Mouse (Mus musculus): ENCODE measurements around the gene Pla2g4f. TPM values are rescaled to one million over a fixed set of nuclear protein-coding genes. Genes with fewer than 3 reads are reported as not detected.

Gene Pla2g4f
- not detected in 2 replicates for polyA plus RNA-seq (2014; fragmentation: Nextera tagmentation; extraction: Ambion mirVana)

- Histone ChIP-seq H3K36me3 (ENCODE audit: control insufficient read depth, insufficient read depth, low read length) (no peaks in the 10 kb centered on the region), H3K9ac (ENCODE audit: low read length) (no peak within 1 kb of the TSS), H3K27ac (replicated peaks; ENCODE audit: low read depth, low read length) (no peak within 1 kb of the TSS), H3K27me3 (ENCODE audit: control insufficient read depth, insufficient read depth, low read length) (no peaks in the 10 kb centered on the region), H3K4me1 (ENCODE audit: control insufficient read depth, insufficient read depth, low read length) (no peaks in the 10 kb centered on the region), H3K4me3 (ENCODE audit: low read depth, low read length) (no peak within 1 kb of the TSS), H3K9me3 (ENCODE audit: control insufficient read depth, low read length) (no peaks in the 10 kb centered on the region), H3K4me2 (ENCODE audit: low read depth, severe bottlenecking) (no peak within 1 kb of the TSS)
- WGBS = 44% methylated on average over 3 of the region's 3 CpGs
- no peak for ATAC-seq (ENCODE audit: insufficient number of reproducible peaks, low FRiP score, low TSS enrichment, low read depth)
- DNase-seq (ENCODE audit: low spot score) = no peak
These were observed at the start of gene Pla2g4f for GRCm38 (mm10) chr2:120313976-120314375. Gene Pla2g4f (minus strand): TSS chr2:120314165.

DNA sequence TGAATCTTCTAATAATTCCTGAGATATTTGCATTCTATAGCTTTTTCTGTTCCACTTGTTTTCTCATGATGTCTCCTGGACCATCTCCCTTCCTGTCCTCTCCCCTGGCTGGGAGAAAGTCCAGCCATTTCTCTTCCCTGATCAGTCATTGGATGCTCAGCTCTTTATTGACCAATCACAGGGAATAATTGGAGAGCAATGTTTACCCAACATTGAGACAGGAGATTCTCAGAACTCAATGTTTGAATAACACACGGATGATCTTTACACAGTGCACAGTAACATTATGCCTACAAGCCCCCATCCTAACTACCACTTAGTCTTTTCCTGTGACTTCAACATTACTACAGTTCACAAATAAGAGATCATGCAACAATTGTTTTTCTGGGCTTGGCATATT lies 46.5 kb upstream of the Pla2g4f start:
- DNase-seq (ENCODE audit: low spot score) = no peak
- no peak for ATAC-seq (ENCODE audit: insufficient number of reproducible peaks, low FRiP score, low TSS enrichment, low read depth)
- no peaks in the 10 kb centered on the region for H3K27me3 ChIP-seq (ENCODE audit: control insufficient read depth, insufficient read depth, low read length)
- WGBS = 83% methylated on average over 1 of the region's 1 CpGs
- no peak overlapping the region for H3K4me2 ChIP-seq (ENCODE audit: low read depth, severe bottlenecking)
- no peaks in the 10 kb centered on the region for H3K4me1 ChIP-seq (ENCODE audit: control insufficient read depth, insufficient read depth, low read length)
- no peaks in the 10 kb centered on the region for H3K9me3 ChIP-seq (ENCODE audit: control insufficient read depth, low read length)
- H3K36me3 ChIP-seq (ENCODE audit: control insufficient read depth, insufficient read depth, low read length) = peaks cover 9% of the 10 kb centered on the region; the same call in 1 of the 2 replicates
- H3K9ac ChIP-seq (ENCODE audit: low read length) = no peak overlapping the region
- H3K27ac ChIP-seq (replicated peaks; ENCODE audit: low read depth, low read length) = no peak overlapping the region
- H3K4me3 ChIP-seq (ENCODE audit: low read depth, low read length) = no peak overlapping the region

GRCm38 (mm10) chr2:120352682-120353646 lies 39.0 kb upstream of the Pla2g4f start, which contains the start of gene Vps39:
Gene Vps39 (minus strand): TSS chr2:120353137.
- WGBS = 11% methylated on average over 44 of the region's 44 CpGs
- peak; percentile 93 for ATAC-seq (ENCODE audit: insufficient number of reproducible peaks, low FRiP score, low TSS enrichment, low read depth)

GRCm38 (mm10) chr2:120351321-120351720 lies 37.4 kb upstream of the Pla2g4f start:
- Histone ChIP-seq H3K9me3 (ENCODE audit: control insufficient read depth, low read length) (no peaks in the 10 kb centered on the region), H3K27ac (replicated peaks; ENCODE audit: low read depth, low read length) (no peak overlapping the region), H3K9ac (ENCODE audit: low read length) (no peak overlapping the region), H3K4me2 (ENCODE audit: low read depth, severe bottlenecking) (no peak overlapping the region), H3K4me1 (ENCODE audit: control insufficient read depth, insufficient read depth, low read length) (no peaks in the 10 kb centered on the region), H3K36me3 (ENCODE audit: control insufficient read depth, insufficient read depth, low read length) (peaks cover 6% of the 10 kb centered on the region), H3K4me3 (ENCODE audit: low read depth, low read length) (no peak overlapping the region), H3K27me3 (ENCODE audit: control insufficient read depth, insufficient read depth, low read length) (no peaks in the 10 kb centered on the region)
- 85% methylated on average over 5 of the region's 5 CpGs for WGBS
- ATAC-seq (ENCODE audit: insufficient number of reproducible peaks, low FRiP score, low TSS enrichment, low read depth) (no peak), DNase-seq (ENCODE audit: low spot score) (no peak)

More at GRCm38 (mm10) chr2:120352682-120353646, 39.0 kb upstream of the Pla2g4f start, which contains the start of gene Vps39:
- Histone ChIP-seq H3K9ac (ENCODE audit: low read length) (peak within 1 kb of the TSS; percentile 81), H3K36me3 (ENCODE audit: control insufficient read depth, insufficient read depth, low read length) (peaks cover 9% of the 10 kb centered on the region), H3K4me1 (ENCODE audit: control insufficient read depth, insufficient read depth, low read length) (no peaks in the 10 kb centered on the region), H3K4me2 (ENCODE audit: low read depth, severe bottlenecking) (peak within 1 kb of the TSS; percentile 43), H3K4me3 (ENCODE audit: low read depth, low read length) (peak within 1 kb of the TSS; percentile 60), H3K9me3 (ENCODE audit: control insufficient read depth, low read length) (no peaks in the 10 kb centered on the region), H3K27ac (replicated peaks; ENCODE audit: low read depth, low read length) (no peak within 1 kb of the TSS), H3K27me3 (ENCODE audit: control insufficient read depth, insufficient read depth, low read length) (no peaks in the 10 kb centered on the region)
- DNase-seq (ENCODE audit: low spot score) = peak; percentile 93

GRCm38 (mm10) chr2:120348120-120348519 lies 34.2 kb upstream of the Pla2g4f start:
- Histone ChIP-seq H3K27ac (replicated peaks; ENCODE audit: low read depth, low read length) (no peak overlapping the region), H3K27me3 (ENCODE audit: control insufficient read depth, insufficient read depth, low read length) (no peaks in the 10 kb centered on the region), H3K9ac (ENCODE audit: low read length) (no peak overlapping the region), H3K4me3 (ENCODE audit: low read depth, low read length) (no peak overlapping the region), H3K4me1 (ENCODE audit: control insufficient read depth, insufficient read depth, low read length) (no peaks in the 10 kb centered on the region), H3K9me3 (ENCODE audit: control insufficient read depth, low read length) (no peaks in the 10 kb centered on the region), H3K4me2 (ENCODE audit: low read depth, severe bottlenecking) (no peak overlapping the region), H3K36me3 (ENCODE audit: control insufficient read depth, insufficient read depth, low read length) (peaks cover 7% of the 10 kb centered on the region; the same call in 1 of the 2 replicates)
- 82% methylated on average over 9 of the region's 9 CpGs for WGBS
- ATAC-seq (ENCODE audit: insufficient number of reproducible peaks, low FRiP score, low TSS enrichment, low read depth) (no peak), DNase-seq (ENCODE audit: low spot score) (no peak)

GRCm38 (mm10) chr2:120341741-120342140 lies 27.8 kb upstream of the Pla2g4f start:
- Histone ChIP-seq H3K27me3 (ENCODE audit: control insufficient read depth, insufficient read depth, low read length) (no peaks in the 10 kb centered on the region), H3K9me3 (ENCODE audit: control insufficient read depth, low read length) (no peaks in the 10 kb centered on the region), H3K36me3 (ENCODE audit: control insufficient read depth, insufficient read depth, low read length) (peaks cover 6% of the 10 kb centered on the region; the same call in 1 of the 2 replicates), H3K4me1 (ENCODE audit: control insufficient read depth, insufficient read depth, low read length) (no peaks in the 10 kb centered on the region), H3K4me2 (ENCODE audit: low read depth, severe bottlenecking) (no peak overlapping the region), H3K4me3 (ENCODE audit: low read depth, low read length) (no peak overlapping the region), H3K9ac (ENCODE audit: low read length) (no peak overlapping the region), H3K27ac (replicated peaks; ENCODE audit: low read depth, low read length) (no peak overlapping the region)
- 94% methylated on average over 1 of the region's 1 CpGs for WGBS
- DNase-seq (ENCODE audit: low spot score) (no peak), ATAC-seq (ENCODE audit: insufficient number of reproducible peaks, low FRiP score, low TSS enrichment, low read depth) (no peak)

GRCm38 (mm10) chr2:120337886-120338285 lies 23.9 kb upstream of the Pla2g4f start:
- WGBS = 86% methylated on average over 2 of the region's 2 CpGs
- DNase-seq (ENCODE audit: low spot score) = no peak
- peaks cover 6% of the 10 kb centered on the region; the same call in 1 of the 2 replicates for H3K36me3 ChIP-seq (ENCODE audit: control insufficient read depth, insufficient read depth, low read length)

GRCm38 (mm10) chr2:120331575-120331974 lies 17.6 kb upstream of the Pla2g4f start:
- H3K4me1 ChIP-seq (ENCODE audit: control insufficient read depth, insufficient read depth, low read length) = no peaks in the 10 kb centered on the region
- peaks cover 16% of the 10 kb centered on the region for H3K36me3 ChIP-seq (ENCODE audit: control insufficient read depth, insufficient read depth, low read length)
- H3K27ac ChIP-seq (replicated peaks; ENCODE audit: low read depth, low read length) = no peak overlapping the region
- DNase-seq (ENCODE audit: low spot score) = no peak
- H3K4me3 ChIP-seq (ENCODE audit: low read depth, low read length) = no peak overlapping the region
- H3K9me3 ChIP-seq (ENCODE audit: control insufficient read depth, low read length) = no peaks in the 10 kb centered on the region
- H3K4me2 ChIP-seq (ENCODE audit: low read depth, severe bottlenecking) = no peak overlapping the region
- no peak overlapping the region for H3K9ac ChIP-seq (ENCODE audit: low read length)
- H3K27me3 ChIP-seq (ENCODE audit: control insufficient read depth, insufficient read depth, low read length) = no peaks in the 10 kb centered on the region
- no peak for ATAC-seq (ENCODE audit: insufficient number of reproducible peaks, low FRiP score, low TSS enrichment, low read depth)
- WGBS = 88% methylated on average over 4 of the region's 4 CpGs

More at GRCm38 (mm10) chr2:120337886-120338285, 23.9 kb upstream of the Pla2g4f start:
- H3K9me3 ChIP-seq (ENCODE audit: control insufficient read depth, low read length) = no peaks in the 10 kb centered on the region
- no peak overlapping the region for H3K4me2 ChIP-seq (ENCODE audit: low read depth, severe bottlenecking)
- ATAC-seq (ENCODE audit: insufficient number of reproducible peaks, low FRiP score, low TSS enrichment, low read depth) = no peak
- H3K4me3 ChIP-seq (ENCODE audit: low read depth, low read length) = no peak overlapping the region
- no peak overlapping the region for H3K27ac ChIP-seq (replicated peaks; ENCODE audit: low read depth, low read length)
- no peaks in the 10 kb centered on the region for H3K4me1 ChIP-seq (ENCODE audit: control insufficient read depth, insufficient read depth, low read length)
- H3K27me3 ChIP-seq (ENCODE audit: control insufficient read depth, insufficient read depth, low read length) = no peaks in the 10 kb centered on the region
- no peak overlapping the region for H3K9ac ChIP-seq (ENCODE audit: low read length)
